13 mouse cellular contexts compared by ENCODE assay signal in the genomic region with DNA sequence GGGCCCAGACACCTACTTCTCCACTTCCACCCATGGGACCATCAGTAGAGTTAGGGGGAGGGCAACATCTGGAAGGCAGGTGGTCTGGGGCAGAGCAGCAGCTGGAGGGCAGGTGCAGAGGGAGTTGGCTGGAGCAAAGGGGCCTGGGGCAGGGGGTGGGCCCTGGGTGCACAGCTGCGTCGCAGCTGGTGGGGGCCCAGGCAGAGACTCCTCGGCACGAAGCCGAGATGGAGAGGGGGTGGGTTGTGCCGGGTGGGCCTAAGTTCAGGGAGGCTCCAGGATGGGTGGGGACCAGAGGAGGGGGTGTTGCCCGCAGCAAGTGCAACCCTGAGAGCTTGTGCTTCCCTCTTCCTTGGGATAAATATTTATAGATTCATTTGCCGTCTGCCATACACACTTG.
DNase-seq lines count a peak whose midpoint lies in the region; ATAC-seq lines count a peak whose summit lies in the region.
"Had no signal": no experiment of that assay in that cellular context is flagged by ENCODE, and none has a peak within 500 bp of the region (broad histone marks: within the 10 kb centered on the region; RNA-seq: fewer than 3 reads in every experiment).

No protein-coding gene starts in this region.

- 30% methylated on average over 8 of the region's 8 CpGs for WGBS in hindbrain, embryonic 13.5 days
- 29% methylated on average over 8 of the region's 8 CpGs for WGBS in hindbrain, embryonic 11.5 days
- 22% methylated on average over 8 of the region's 8 CpGs for WGBS in embryonic facial prominence, embryonic 12.5 days
- 26% methylated on average over 8 of the region's 8 CpGs for WGBS in intestine, embryonic 16.5 days

- H3K9me3 ChIP-seq in hindbrain, embryonic 13.5 days = no peaks in the 10 kb centered on the region
- no peaks in the 10 kb centered on the region for H3K9me3 ChIP-seq in hindbrain, embryonic 11.5 days (ENCODE audit: control insufficient read depth, low read length)
- H3K9me3 ChIP-seq in embryonic facial prominence, embryonic 12.5 days = no peaks in the 10 kb centered on the region
- H3K9me3 ChIP-seq in intestine, embryonic 16.5 days (ENCODE audit: control insufficient read depth, low read length) = no peaks in the 10 kb centered on the region
- H3K9me3 ChIP-seq: G1E had no signal

- no peak overlapping the region for H3K4me2 ChIP-seq in hindbrain, embryonic 13.5 days
- no peak overlapping the region for H3K4me2 ChIP-seq in hindbrain, embryonic 11.5 days (replicated peaks; ENCODE audit: low read depth, low read length)
- no peak overlapping the region for H3K4me2 ChIP-seq in embryonic facial prominence, embryonic 12.5 days (replicated peaks)
- no peak overlapping the region for H3K4me2 ChIP-seq in intestine, embryonic 16.5 days (ENCODE audit: low read depth, low read length)

- H3K27me3 ChIP-seq in hindbrain, embryonic 13.5 days = peaks cover 78% of the 10 kb centered on the region
- H3K27me3 ChIP-seq in hindbrain, embryonic 11.5 days (ENCODE audit: control insufficient read depth, insufficient read depth, low read length) = peaks cover 16% of the 10 kb centered on the region
- H3K27me3 ChIP-seq in embryonic facial prominence, embryonic 12.5 days = peaks cover 79% of the 10 kb centered on the region
- H3K27me3 ChIP-seq in intestine, embryonic 16.5 days (replicated peaks; ENCODE audit: control insufficient read depth, insufficient read depth, low read length) = peaks cover 6% of the 10 kb centered on the region; the same call in 1 of the 2 replicates

- H3K4me3 ChIP-seq in hindbrain, embryonic 13.5 days = no peak overlapping the region
- H3K4me3 ChIP-seq in hindbrain, embryonic 11.5 days (ENCODE audit: low read depth, low read length) = no peak overlapping the region
- H3K4me3 ChIP-seq in embryonic facial prominence, embryonic 12.5 days = no peak overlapping the region
- no peak overlapping the region for H3K4me3 ChIP-seq in intestine, embryonic 16.5 days (ENCODE audit: low read length)

- H3K9ac ChIP-seq in hindbrain, embryonic 13.5 days = 0 out of 2 replicates have a peak overlapping the region, but pooled peaks have one; percentile 9
- no peak overlapping the region for H3K9ac ChIP-seq in hindbrain, embryonic 11.5 days (ENCODE audit: low read depth, low read length)
- no peak overlapping the region for H3K9ac ChIP-seq in embryonic facial prominence, embryonic 12.5 days
- H3K9ac ChIP-seq in intestine, embryonic 16.5 days (ENCODE audit: low read depth, low read length) = no peak overlapping the region

- peaks cover 95% of the 10 kb centered on the region for H3K4me1 ChIP-seq in hindbrain, embryonic 13.5 days (replicated peaks)
- H3K4me1 ChIP-seq in hindbrain, embryonic 11.5 days (replicated peaks; ENCODE audit: control insufficient read depth, insufficient read depth, low read length) = peaks cover 36% of the 10 kb centered on the region
- H3K4me1 ChIP-seq in embryonic facial prominence, embryonic 12.5 days = peaks cover 37% of the 10 kb centered on the region
- peaks cover 49% of the 10 kb centered on the region for H3K4me1 ChIP-seq in intestine, embryonic 16.5 days (ENCODE audit: control insufficient read depth, insufficient read depth, low read length)

- peak overlapping the region; percentile 12; the same call in 1 of the 2 replicates for H3K27ac ChIP-seq in hindbrain, embryonic 13.5 days
- H3K27ac ChIP-seq in hindbrain, embryonic 11.5 days (ENCODE audit: low read depth, low read length) = no peak overlapping the region
- H3K27ac ChIP-seq in embryonic facial prominence, embryonic 12.5 days = no peak overlapping the region
- peak overlapping the region; percentile 58 for H3K27ac ChIP-seq in intestine, embryonic 16.5 days (ENCODE audit: low read length)

- intact Hi-C loops in gastrocnemius, postnatal 36 days (cut with DNase I) = no loop called here

- no peak for DNase-seq in hindbrain, embryonic 11.5 days (ENCODE audit: low spot score)
- DNase-seq in lung, postnatal 4 days = peak; percentile 72 to 88
- DNase-seq in thymus, postnatal 4 days = no peak
- DNase-seq in gastrocnemius, postnatal 36 days = no peak
- no peak for DNase-seq in cerebellum, adult 9-10 months
- DNase-seq: adrenal gland, adult 8-10 months; cerebellum, adult 18-20 months; layer of hippocampus, postnatal 36 days; spleen, adult 18-20 months had no signal

- H3K36me3 ChIP-seq in hindbrain, embryonic 13.5 days = no peaks in the 10 kb centered on the region
- no peaks in the 10 kb centered on the region for H3K36me3 ChIP-seq in hindbrain, embryonic 11.5 days (ENCODE audit: control insufficient read depth, insufficient read depth, low read length)
- H3K36me3 ChIP-seq in embryonic facial prominence, embryonic 12.5 days = no peaks in the 10 kb centered on the region
- H3K36me3 ChIP-seq in intestine, embryonic 16.5 days (ENCODE audit: control insufficient read depth, insufficient read depth, low read length) = no peaks in the 10 kb centered on the region
- H3K36me3 ChIP-seq: G1E had no signal

- no peak for ATAC-seq in hindbrain, embryonic 13.5 days (ENCODE audit: low FRiP score)
- no peak for ATAC-seq in hindbrain, embryonic 11.5 days (ENCODE audit: low FRiP score)
- peak; percentile 38; the same call in 1 of the 2 replicates for ATAC-seq in embryonic facial prominence, embryonic 12.5 days (ENCODE audit: insufficient number of reproducible peaks, insufficient read depth, low FRiP score, low TSS enrichment)
- ATAC-seq in intestine, embryonic 16.5 days = peak; percentile 40

Comparison
In these comparisons a context has a peak if more than half of its experiments do, and no peak if none do; other contexts are left out.
1. H3K27ac ChIP-seq: peak in hindbrain, embryonic 13.5 days (single experiment) and intestine, embryonic 16.5 days (single experiment); none in hindbrain, embryonic 11.5 days (single experiment) and embryonic facial prominence, embryonic 12.5 days (single experiment).
2. ATAC-seq: peak in embryonic facial prominence, embryonic 12.5 days (single experiment) and intestine, embryonic 16.5 days (single experiment); none in hindbrain, embryonic 13.5 days (single experiment) and hindbrain, embryonic 11.5 days (single experiment).
3. DNase-seq: peak in lung, postnatal 4 days (2 of 2); none in hindbrain, embryonic 11.5 days (single experiment), thymus, postnatal 4 days (single experiment), gastrocnemius, postnatal 36 days (0 of 2) and cerebellum, adult 9-10 months (single experiment).